Mouse (Mus musculus): ENCODE results near the gene Mif4gd. TPM values are rescaled to one million over a fixed set of nuclear protein-coding genes. Genes with fewer than 3 reads are reported as not detected.

Mif4gd gene
- polyA plus RNA-seq, 1 experiment from 2014 or later = 78.6 TPM

DNA sequence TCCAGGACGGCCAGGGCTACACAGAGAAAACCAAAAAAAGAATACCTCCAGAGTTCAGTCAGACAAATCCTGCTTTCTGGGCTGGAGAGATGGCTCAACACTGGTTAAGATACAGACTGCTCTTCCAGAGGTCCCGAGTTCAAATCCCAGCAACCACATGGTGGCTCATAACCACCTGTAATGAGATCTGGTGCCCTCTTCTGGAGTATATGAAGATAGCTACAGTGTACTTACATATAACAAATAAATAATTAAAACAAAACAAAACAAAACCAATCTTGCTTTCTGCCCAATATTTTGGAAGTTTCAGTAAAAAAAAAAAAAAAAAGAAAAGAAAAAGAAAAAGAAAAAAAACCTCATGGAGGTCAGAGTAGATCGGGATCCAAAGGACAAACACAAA is 17.6 kb downstream of the Mif4gd start:
- H3K27me3 ChIP-seq (replicated peaks; ENCODE audit: insufficient read depth, low read length) = no peaks in the 10 kb centered on the region
- no peak overlapping the region for H3K27ac ChIP-seq (ENCODE audit: low read length)
- H3K36me3 ChIP-seq (ENCODE audit: insufficient read depth, low read length) = peaks cover 22% of the 10 kb centered on the region
- TF ChIP-seq CTCF (IDR thresholded peaks at IDR 0.05) (no peak), EP300 (IDR thresholded peaks at IDR 0.05) (no peak)
- H3K4me2 ChIP-seq (replicated peaks; ENCODE audit: low read depth, low read length) = no peak overlapping the region
- WGBS = 94% methylated on average over 3 of the region's 3 CpGs
- H3K9me3 ChIP-seq (ENCODE audit: low read length) = no peaks in the 10 kb centered on the region
- DNase-seq (ENCODE audit: low spot score) = no peak
- no peak overlapping the region for H3K9ac ChIP-seq (replicated peaks; ENCODE audit: low read depth)
- H3K4me1 ChIP-seq (ENCODE audit: insufficient read depth, low read depth, low read length) = no peaks in the 10 kb centered on the region
- H3K4me3 ChIP-seq (ENCODE audit: low read depth, low read length) = no peak overlapping the region
- ATAC-seq = no peak

DNA sequence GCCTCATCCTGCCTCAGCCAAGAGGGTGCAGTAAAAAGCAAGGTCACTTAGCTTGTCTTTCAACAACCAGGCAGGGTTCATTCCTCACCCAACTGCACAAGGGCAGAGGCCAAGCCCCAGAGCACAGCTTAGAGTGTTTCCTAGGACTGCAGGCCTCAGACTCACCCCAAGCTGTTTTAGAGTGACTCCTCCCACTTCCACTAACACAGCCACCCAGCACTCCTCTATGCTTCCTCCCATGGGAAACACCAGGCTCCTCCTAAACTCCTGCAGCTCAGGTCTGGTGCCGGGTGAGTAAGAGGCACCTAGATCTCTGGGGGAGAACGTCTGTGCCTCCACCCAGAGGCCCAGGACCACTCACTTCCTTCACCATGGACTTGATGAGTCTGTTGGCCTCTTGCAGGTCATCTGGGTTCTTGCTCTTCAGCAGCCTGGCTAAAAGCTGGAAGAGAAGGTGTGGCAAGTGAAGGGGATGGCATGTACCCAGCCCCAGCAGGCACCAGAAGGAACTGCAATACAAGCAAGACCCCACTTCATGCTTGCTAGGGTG is 22.2 kb downstream of the Mif4gd start:
- DNase-seq (ENCODE audit: low spot score) (no peak), ATAC-seq (no peak)
- H3K27ac ChIP-seq (ENCODE audit: low read length) = no peak overlapping the region
- no peaks in the 10 kb centered on the region for H3K9me3 ChIP-seq (ENCODE audit: low read length)
- 84% methylated on average over 2 of the region's 2 CpGs for WGBS
- H3K36me3 ChIP-seq (ENCODE audit: insufficient read depth, low read length) = peaks cover 45% of the 10 kb centered on the region
- no peak for TF ChIP-seq EP300 (IDR thresholded peaks at IDR 0.05)
- no peak for TF ChIP-seq CTCF (IDR thresholded peaks at IDR 0.05)
- H3K9ac ChIP-seq (replicated peaks; ENCODE audit: low read depth) = no peak overlapping the region
- no peak overlapping the region for H3K4me3 ChIP-seq (ENCODE audit: low read depth, low read length)
- H3K27me3 ChIP-seq (replicated peaks; ENCODE audit: insufficient read depth, low read length) = no peaks in the 10 kb centered on the region
- H3K4me2 ChIP-seq (replicated peaks; ENCODE audit: low read depth, low read length) = no peak overlapping the region
- H3K4me1 ChIP-seq (ENCODE audit: insufficient read depth, low read depth, low read length) = no peaks in the 10 kb centered on the region

- Histone ChIP-seq H3K27me3 (replicated peaks; ENCODE audit: insufficient read depth, low read length) (no peaks in the 10 kb centered on the region), H3K4me2 (replicated peaks; ENCODE audit: low read depth, low read length) (no peak overlapping the region), H3K4me3 (ENCODE audit: low read depth, low read length) (no peak overlapping the region), H3K36me3 (ENCODE audit: insufficient read depth, low read length) (peaks cover 55% of the 10 kb centered on the region), H3K9ac (replicated peaks; ENCODE audit: low read depth) (no peak overlapping the region), H3K9me3 (ENCODE audit: low read length) (no peaks in the 10 kb centered on the region), H3K4me1 (ENCODE audit: insufficient read depth, low read depth, low read length) (no peaks in the 10 kb centered on the region), H3K27ac (ENCODE audit: low read length) (no peak overlapping the region)
- no peak for TF ChIP-seq CTCF (IDR thresholded peaks at IDR 0.05)
- TF ChIP-seq EP300 (IDR thresholded peaks at IDR 0.05) = no peak
- WGBS = 76% methylated on average over 9 of the region's 9 CpGs
- ATAC-seq (no peak), DNase-seq (ENCODE audit: low spot score) (no peak)
Measured at GRCm38 (mm10) chr11:115587984-115588383, 24.8 kb downstream of the Mif4gd start.

DNA sequence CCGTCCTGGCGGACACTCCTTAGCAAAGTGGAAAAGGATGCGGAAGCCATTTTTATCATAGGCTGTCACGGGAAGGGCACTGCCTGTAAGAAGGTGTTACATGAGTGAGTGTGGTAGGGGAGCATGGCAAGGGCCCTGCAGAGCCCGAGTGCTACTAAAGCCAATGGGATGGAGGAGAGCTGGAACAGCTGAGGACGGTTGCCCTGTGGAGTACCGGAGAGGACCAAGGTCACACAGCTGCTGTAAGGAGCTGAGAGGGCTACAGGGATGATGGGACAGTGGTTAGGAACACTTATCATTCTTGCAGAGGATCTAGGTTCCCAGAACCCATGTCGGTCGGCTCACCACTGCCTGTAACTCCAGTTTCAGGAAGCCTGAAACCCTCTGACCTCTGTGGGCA is 26.4 kb downstream of the Mif4gd start:
- DNase-seq (ENCODE audit: low spot score) (no peak), ATAC-seq (no peak)
- no peaks in the 10 kb centered on the region for H3K9me3 ChIP-seq (ENCODE audit: low read length)
- no peaks in the 10 kb centered on the region for H3K27me3 ChIP-seq (replicated peaks; ENCODE audit: insufficient read depth, low read length)
- H3K4me2 ChIP-seq (replicated peaks; ENCODE audit: low read depth, low read length) = no peak overlapping the region
- H3K27ac ChIP-seq (ENCODE audit: low read length) = no peak overlapping the region
- H3K4me3 ChIP-seq (ENCODE audit: low read depth, low read length) = no peak overlapping the region
- no peak overlapping the region for H3K9ac ChIP-seq (replicated peaks; ENCODE audit: low read depth)
- H3K36me3 ChIP-seq (ENCODE audit: insufficient read depth, low read length) = peaks cover 57% of the 10 kb centered on the region
- no peaks in the 10 kb centered on the region for H3K4me1 ChIP-seq (ENCODE audit: insufficient read depth, low read depth, low read length)
- whole genome bisulfite sequencing = 86% methylated on average over 9 of the region's 9 CpGs
- TF ChIP-seq EP300 (IDR thresholded peaks at IDR 0.05) = no peak
- no peak for TF ChIP-seq CTCF (IDR thresholded peaks at IDR 0.05)

GRCm38 (mm10) chr11:115585573-115586100 is 27.1 kb downstream of the Mif4gd start:
- DNase-seq (ENCODE audit: low spot score) = no peak
- no peaks in the 10 kb centered on the region for H3K27me3 ChIP-seq (replicated peaks; ENCODE audit: insufficient read depth, low read length)
- H3K36me3 ChIP-seq (ENCODE audit: insufficient read depth, low read length) = peaks cover 51% of the 10 kb centered on the region
- no peaks in the 10 kb centered on the region for H3K4me1 ChIP-seq (ENCODE audit: insufficient read depth, low read depth, low read length)
- no peak overlapping the region for H3K4me3 ChIP-seq (ENCODE audit: low read depth, low read length)
- H3K9ac ChIP-seq (replicated peaks; ENCODE audit: low read depth) = no peak overlapping the region
- TF ChIP-seq EP300 (IDR thresholded peaks at IDR 0.05) (peak; percentile 29; the same call in 1 of the 2 replicates), CTCF (IDR thresholded peaks at IDR 0.05) (no peak)
- H3K27ac ChIP-seq (ENCODE audit: low read length) = 0 out of 2 replicates have a peak overlapping the region, but pooled peaks have one; percentile 5
- no peak overlapping the region for H3K4me2 ChIP-seq (replicated peaks; ENCODE audit: low read depth, low read length)
- 79% methylated on average over 7 of the region's 7 CpGs for WGBS
- no peaks in the 10 kb centered on the region for H3K9me3 ChIP-seq (ENCODE audit: low read length)
- peak; percentile 14; the same call in 1 of the 2 replicates for ATAC-seq

DNA sequence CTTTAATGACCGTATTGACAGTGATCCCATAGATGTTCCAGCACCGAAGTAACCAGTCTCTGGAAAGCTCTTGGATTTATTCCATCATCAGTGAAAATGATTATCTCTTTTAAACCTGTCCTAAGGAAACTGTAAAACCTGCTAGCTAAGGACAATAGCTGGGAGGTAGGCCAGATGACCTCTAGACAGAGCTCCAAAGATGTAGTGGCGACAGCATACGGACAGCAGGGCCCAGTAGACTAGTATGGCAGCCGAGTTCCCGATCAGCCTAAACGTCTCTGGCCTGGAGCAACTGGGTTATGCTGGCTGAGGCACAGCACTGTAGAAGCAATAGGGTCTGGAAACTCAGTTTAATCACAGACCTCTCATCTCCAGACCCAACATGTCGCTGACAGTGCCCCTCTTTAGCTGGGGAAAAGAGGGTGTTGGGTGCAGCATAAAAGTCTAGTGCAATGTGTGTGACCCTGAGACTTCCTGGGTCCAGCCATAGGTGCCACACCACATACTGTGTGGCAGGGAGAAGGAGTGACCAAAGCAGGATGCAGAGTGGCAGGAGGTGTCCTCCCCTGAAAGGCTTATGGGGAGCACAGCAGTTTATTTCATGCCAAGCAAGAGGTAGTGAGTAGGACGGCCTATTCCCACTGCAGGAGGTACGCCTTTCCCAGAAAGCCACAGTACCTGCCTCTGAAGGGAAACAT is 28.2 kb downstream of the Mif4gd start:
- H3K36me3 ChIP-seq (ENCODE audit: insufficient read depth, low read length) = peaks cover 42% of the 10 kb centered on the region
- no peak overlapping the region for H3K27ac ChIP-seq (ENCODE audit: low read length)
- H3K4me3 ChIP-seq (ENCODE audit: low read depth, low read length) = no peak overlapping the region
- TF ChIP-seq EP300 (IDR thresholded peaks at IDR 0.05) (no peak), CTCF (IDR thresholded peaks at IDR 0.05) (no peak)
- H3K9ac ChIP-seq (replicated peaks; ENCODE audit: low read depth) = no peak overlapping the region
- DNase-seq (ENCODE audit: low spot score) = no peak
- no peak overlapping the region for H3K4me2 ChIP-seq (replicated peaks; ENCODE audit: low read depth, low read length)
- no peak for ATAC-seq
- WGBS = 78% methylated on average over 10 of the region's 10 CpGs
- H3K9me3 ChIP-seq (ENCODE audit: low read length) = no peaks in the 10 kb centered on the region
- no peaks in the 10 kb centered on the region for H3K4me1 ChIP-seq (ENCODE audit: insufficient read depth, low read depth, low read length)
- no peaks in the 10 kb centered on the region for H3K27me3 ChIP-seq (replicated peaks; ENCODE audit: insufficient read depth, low read length)
